Mouse (Mus musculus) right cerebral cortex, postnatal 4 days (tissue): Measurements from ENCODE around the gene Slc39a3.
"Not testable (repeated sequence)": the region's sequence is repeated elsewhere in the genome, so short reads cannot be mapped to it uniquely, and the experiment has no call there.

Source experiments
- DNase-seq: peaks from one replicate; pipeline ENCODE4 v3.0.0-alpha.2; 2022

The Slc39a3 gene

GRCm38 (mm10) chr10:81036988-81037580, at the start of gene Slc39a3:
Slc39a3 (minus strand) TSS chr10:81037426.
- peak; percentile 100 for DNase-seq

GRCm38 (mm10) chr10:81087021-81087420, 49.8 kb upstream of the Slc39a3 start:
- DNase-seq: no peak

- peak; percentile 79 for DNase-seq
Observed at GRCm38 (mm10) chr10:81082168-81082960, 45.1 kb upstream of the Slc39a3 start.

- no peak for DNase-seq
Observed at GRCm38 (mm10) chr10:81080008-81080655, 42.9 kb upstream of the Slc39a3 start.

GRCm38 (mm10) chr10:81077916-81078315, 40.7 kb upstream of the Slc39a3 start:
- DNase-seq: no peak

- DNase-seq: no peak
Observed at GRCm38 (mm10) chr10:81076356-81076755, 39.1 kb upstream of the Slc39a3 start.

GRCm38 (mm10) chr10:81075734-81076133, 38.5 kb upstream of the Slc39a3 start:
- no peak for DNase-seq

- DNase-seq: no peak
Observed at GRCm38 (mm10) chr10:81073464-81073863, 36.2 kb upstream of the Slc39a3 start.

GRCm38 (mm10) chr10:81072290-81072689, 35.1 kb upstream of the Slc39a3 start:
- no peak for DNase-seq

- DNase-seq: peak; percentile 95
Observed at GRCm38 (mm10) chr10:81069836-81070235, 32.6 kb upstream of the Slc39a3 start, which contains the start of gene Thop1. Thop1 (plus strand) TSS chr10:81070035.

- no peak for DNase-seq
Observed at GRCm38 (mm10) chr10:81068706-81069105, 31.5 kb upstream of the Slc39a3 start.

GRCm38 (mm10) chr10:81064519-81064918, 27.3 kb upstream of the Slc39a3 start:
- not testable (repeated sequence) for DNase-seq

GRCm38 (mm10) chr10:81062710-81063109, 25.5 kb upstream of the Slc39a3 start:
- no peak for DNase-seq

GRCm38 (mm10) chr10:81059603-81060543, 22.6 kb upstream of the Slc39a3 start, which contains the start of gene Sgta:
Sgta (minus strand) TSS chr10:81060181.
- DNase-seq: peak; percentile 98

GRCm38 (mm10) chr10:81058896-81059295, 21.7 kb upstream of the Slc39a3 start:
- no peak for DNase-seq

GRCm38 (mm10) chr10:81057406-81058130, 20.3 kb upstream of the Slc39a3 start:
- no peak for DNase-seq

GRCm38 (mm10) chr10:81055802-81056340, 18.6 kb upstream of the Slc39a3 start:
- not testable (repeated sequence) for DNase-seq

GRCm38 (mm10) chr10:81055169-81055568, 17.9 kb upstream of the Slc39a3 start:
- no peak for DNase-seq

- no peak for DNase-seq
Observed at GRCm38 (mm10) chr10:81052577-81052976, 15.4 kb upstream of the Slc39a3 start.

GRCm38 (mm10) chr10:81051133-81051532, 13.9 kb upstream of the Slc39a3 start:
- no peak for DNase-seq

GRCm38 (mm10) chr10:81050645-81051044, 13.4 kb upstream of the Slc39a3 start:
- no peak for DNase-seq
